Mouse (Mus musculus) CH12.LX (cell line): ENCODE data around the gene Ccdc155.

ENCODE experiments used
- CHD2 ChIP-seq: IDR thresholded peaks from 2 replicates; pipeline ENCODE4 v1.6.1; 2011; ENCODE audit warnings: low read length, improper control_type of control experiment
- CTCF ChIP-seq, 2 experiments: IDR thresholded peaks in 1 of 2; conservative IDR thresholded peaks in 1 of 2; 2 replicates each; pipeline ENCODE4 v1.5.1; 2011 to 2012; ENCODE audit warnings: low read depth in 2 of 2, low read length in 2 of 2, improper control_type of control experiment in 1 of 2, inconsistent platforms in 1 of 2, mild to moderate bottlenecking in 1 of 2, moderate library complexity in 1 of 2
- EP300 ChIP-seq: IDR thresholded peaks from 2 replicates; pipeline ENCODE4 v1.6.1; 2011; ENCODE audit warnings: low read length, improper control_type of control experiment
- MXI1 ChIP-seq: IDR thresholded peaks from 2 replicates; pipeline ENCODE4 v1.6.1; 2011; ENCODE audit warnings: mild to moderate bottlenecking, low read depth, low read length, improper control_type of control experiment
- POLR2A ChIP-seq: IDR thresholded peaks from 2 replicates; pipeline ENCODE4 v1.6.1; 2011; ENCODE audit warnings: low read depth, mild to moderate bottlenecking, improper control_type of control experiment, low read length
- UBTF ChIP-seq: IDR thresholded peaks from 2 replicates; pipeline ENCODE4 v1.6.1; 2012; ENCODE audit warnings: low read depth, mild to moderate bottlenecking, inconsistent platforms, low read length, improper control_type of control experiment, moderate library complexity
- ZMIZ1 ChIP-seq: IDR thresholded peaks from 2 replicates; pipeline ENCODE4 v1.6.1; 2012; ENCODE audit warnings: low read depth, mild to moderate bottlenecking, inconsistent platforms, low read length, improper control_type of control experiment

GRCm38 (mm10) chr7:45196176-45196535 lies 8.5 kb downstream of the Ccdc155 start:
- TF ChIP-seq POLR2A = no peak
- TF ChIP-seq CTCF (conservative IDR thresholded peaks at IDR 0.05 in 1 of 2, IDR thresholded peaks at IDR 0.05 in 1 of 2; ENCODE audit: low read depth in 2 of 2, low read length in 2 of 2) = no peak
- TF ChIP-seq UBTF = no peak
- no peak for TF ChIP-seq EP300
- TF ChIP-seq MXI1 = no peak
- no peak for TF ChIP-seq CHD2
- no peak for TF ChIP-seq ZMIZ1
